Mouse (Mus musculus) limb, embryonic 12.5 days (tissue): ENCODE data around the gene Ano3. TPM values are rescaled to one million over a fixed set of nuclear protein-coding genes. Genes with fewer than 3 reads are reported as not detected.

Source experiments
- ATAC-seq: fragments of 200-750 bp; cut with Nextera tagmentation; 2 replicates; pipeline ENCODE4 v1.8.0; 2017; ENCODE audit warnings: low read depth, moderate TSS enrichment; ENCODE audit not compliant: insufficient number of reproducible peaks, insufficient read depth, low FRiP score, low TSS enrichment
- H3K27ac ChIP-seq: fragments of 300-500 bp; sonication (generic); 2 replicates; pipeline ENCODE4 v1.5.1; 2016; ENCODE audit warnings: mild to moderate bottlenecking, moderate library complexity
- H3K27me3 ChIP-seq: fragments of 300-500 bp; sonication (generic); 2 replicates; pipeline ENCODE4 v1.6.1; 2016; ENCODE audit warnings: mild to moderate bottlenecking, moderate library complexity
- H3K36me3 ChIP-seq: fragments of 300-500 bp; sonication (generic); 2 replicates; pipeline ENCODE4 v1.6.1; 2016; ENCODE audit warnings: mild to moderate bottlenecking, moderate library complexity
- H3K4me1 ChIP-seq: fragments of 300-500 bp; sonication (generic); replicated peaks from 2 replicates; pipeline ENCODE4 v1.6.1; 2016
- H3K4me2 ChIP-seq: fragments of 300-500 bp; sonication (generic); 2 replicates; pipeline ENCODE4 v1.6.1; 2016; ENCODE audit warnings: mild to moderate bottlenecking, moderate library complexity
- H3K4me3 ChIP-seq: fragments of 300-500 bp; sonication (generic); replicated peaks from 2 replicates; pipeline ENCODE4 v1.5.1; 2016; ENCODE audit warnings: mild to moderate bottlenecking
- H3K9ac ChIP-seq: fragments of 300-500 bp; sonication (generic); replicated peaks from 2 replicates; pipeline ENCODE4 v1.6.1; 2016; ENCODE audit warnings: mild to moderate bottlenecking, moderate library complexity
- H3K9me3 ChIP-seq: fragments of 300-500 bp; sonication (generic); 2 replicates; pipeline ENCODE4 v1.6.1; 2016; ENCODE audit warnings: mild to moderate bottlenecking, moderate library complexity
- WGBS: fragments of 180-500 bp; shearing (Covaris S2); methylation state at CpG from one replicate; pipeline ENCODE4 v1.1.7; 2016; 5-methylcytosine and 5-hydroxymethylcytosine counted together
- polyA plus RNA-seq: library from polyadenylated mRNA; unstranded; fragments of >200 nt; fragmentation: Nextera tagmentation; extraction: Ambion mirVana; gene quantifications from 2 replicates; pipeline ENCODE4 v1.2.1, GENCODE M21; 2016

Ano3 gene
- polyA plus RNA-seq, 1 experiment from 2014 or later = 0.21 TPM

GRCm38 (mm10) chr2:110721290-110721753 lies 229.4 kb downstream of the Ano3 start, which contains the start of gene Muc15:
Gene Muc15 (plus strand): TSS chr2:110721340.
- H3K27ac ChIP-seq = no peak within 1 kb of the TSS
- H3K4me2 ChIP-seq = no peak within 1 kb of the TSS
- no peaks in the 10 kb centered on the region for H3K4me1 ChIP-seq
- H3K9me3 ChIP-seq = no peaks in the 10 kb centered on the region
- H3K4me3 ChIP-seq = no peak within 1 kb of the TSS
- H3K27me3 ChIP-seq = no peaks in the 10 kb centered on the region
- no peak within 1 kb of the TSS for H3K9ac ChIP-seq
- no peak for ATAC-seq
- H3K36me3 ChIP-seq = no peaks in the 10 kb centered on the region
- WGBS = 54% methylated on average over 3 of the region's 3 CpGs

- no peak for ATAC-seq
- H3K4me1 ChIP-seq = no peaks in the 10 kb centered on the region
- H3K9ac ChIP-seq = no peak overlapping the region
- H3K27me3 ChIP-seq = no peaks in the 10 kb centered on the region
- H3K4me3 ChIP-seq = no peak overlapping the region
- no peak overlapping the region for H3K27ac ChIP-seq
- no peaks in the 10 kb centered on the region for H3K36me3 ChIP-seq
- H3K4me2 ChIP-seq = no peak overlapping the region
- H3K9me3 ChIP-seq = no peaks in the 10 kb centered on the region
Measured at GRCm38 (mm10) chr2:110719051-110719450, 231.7 kb downstream of the Ano3 start.

- Histone ChIP-seq H3K27ac (no peak overlapping the region), H3K4me1 (no peaks in the 10 kb centered on the region), H3K9ac (no peak overlapping the region), H3K36me3 (no peaks in the 10 kb centered on the region), H3K27me3 (no peaks in the 10 kb centered on the region), H3K4me3 (no peak overlapping the region), H3K4me2 (no peak overlapping the region), H3K9me3 (no peaks in the 10 kb centered on the region)
- WGBS = 80% methylated on average over 10 of the region's 10 CpGs
- no peak for ATAC-seq
Measured at GRCm38 (mm10) chr2:110710055-110710720, 240.5 kb downstream of the Ano3 start.

GRCm38 (mm10) chr2:110709436-110709835 lies 241.3 kb downstream of the Ano3 start:
- 90% methylated on average over 3 of the region's 3 CpGs for WGBS
- Histone ChIP-seq H3K4me1 (no peaks in the 10 kb centered on the region), H3K27me3 (no peaks in the 10 kb centered on the region), H3K27ac (no peak overlapping the region), H3K36me3 (no peaks in the 10 kb centered on the region), H3K4me3 (no peak overlapping the region), H3K9ac (no peak overlapping the region), H3K4me2 (no peak overlapping the region), H3K9me3 (no peaks in the 10 kb centered on the region)
- ATAC-seq = no peak

- WGBS = 46% methylated on average over 2 of the region's 2 CpGs
- Histone ChIP-seq H3K4me2 (no peak overlapping the region), H3K4me1 (peaks cover 6% of the 10 kb centered on the region; the same call in 1 of the 2 replicates), H3K27me3 (no peaks in the 10 kb centered on the region), H3K27ac (no peak overlapping the region), H3K4me3 (no peak overlapping the region), H3K9ac (no peak overlapping the region), H3K36me3 (no peaks in the 10 kb centered on the region), H3K9me3 (no peaks in the 10 kb centered on the region)
- peak; percentile 90 for ATAC-seq
Measured at GRCm38 (mm10) chr2:110671071-110671624, 279.6 kb downstream of the Ano3 start.

GRCm38 (mm10) chr2:110663329-110663728 lies 287.4 kb downstream of the Ano3 start:
- Histone ChIP-seq H3K4me3 (no peak overlapping the region), H3K9me3 (no peaks in the 10 kb centered on the region), H3K9ac (no peak overlapping the region), H3K4me1 (no peaks in the 10 kb centered on the region), H3K27ac (no peak overlapping the region), H3K36me3 (no peaks in the 10 kb centered on the region), H3K27me3 (no peaks in the 10 kb centered on the region), H3K4me2 (no peak overlapping the region)
- 50% methylated on average over 4 of the region's 4 CpGs for WGBS
- no peak for ATAC-seq

GRCm38 (mm10) chr2:110644846-110645245 lies 305.9 kb downstream of the Ano3 start:
- ATAC-seq = no peak
- Histone ChIP-seq H3K9me3 (no peaks in the 10 kb centered on the region), H3K27ac (no peak overlapping the region), H3K36me3 (no peaks in the 10 kb centered on the region), H3K4me3 (no peak overlapping the region), H3K9ac (no peak overlapping the region), H3K4me2 (no peak overlapping the region), H3K27me3 (no peaks in the 10 kb centered on the region), H3K4me1 (no peaks in the 10 kb centered on the region; the same call in 1 of the 2 replicates)

- Histone ChIP-seq H3K27ac (no peak overlapping the region), H3K4me2 (no peak overlapping the region), H3K27me3 (no peaks in the 10 kb centered on the region), H3K9ac (no peak overlapping the region), H3K4me3 (no peak overlapping the region), H3K9me3 (no peaks in the 10 kb centered on the region), H3K4me1 (no peaks in the 10 kb centered on the region; the same call in 1 of the 2 replicates), H3K36me3 (no peaks in the 10 kb centered on the region)
- 36% methylated on average over 1 of the region's 1 CpGs for WGBS
- ATAC-seq = no peak
Measured at GRCm38 (mm10) chr2:110644358-110644757, 306.4 kb downstream of the Ano3 start.

Other genes starting within 250 kb of the Ano3 start
- 0.30 TPM in 1 of 2 replicates, not detected in the other for gene Muc15, start 229.6 kb downstream of the Ano3 start, polyA plus RNA-seq
- gene Gm13941, start 155.1 kb upstream of the Ano3 start, polyA plus RNA-seq = not detected in 2 replicates
- gene Gm15130, start 202.0 kb upstream of the Ano3 start, polyA plus RNA-seq = not detected in 2 replicates